Mouse (Mus musculus): ENCODE data around the gene Lpar6. TPM values are rescaled to one million over a fixed set of nuclear protein-coding genes. Genes with fewer than 3 reads are reported as not detected.
A peak's percentile ranks its signal among the peaks of the same experiment; 100 is the strongest.

The Lpar6 gene
- total RNA-seq, 2 experiments from 2014 or later: 1.7 to 1.8 TPM

DNA sequence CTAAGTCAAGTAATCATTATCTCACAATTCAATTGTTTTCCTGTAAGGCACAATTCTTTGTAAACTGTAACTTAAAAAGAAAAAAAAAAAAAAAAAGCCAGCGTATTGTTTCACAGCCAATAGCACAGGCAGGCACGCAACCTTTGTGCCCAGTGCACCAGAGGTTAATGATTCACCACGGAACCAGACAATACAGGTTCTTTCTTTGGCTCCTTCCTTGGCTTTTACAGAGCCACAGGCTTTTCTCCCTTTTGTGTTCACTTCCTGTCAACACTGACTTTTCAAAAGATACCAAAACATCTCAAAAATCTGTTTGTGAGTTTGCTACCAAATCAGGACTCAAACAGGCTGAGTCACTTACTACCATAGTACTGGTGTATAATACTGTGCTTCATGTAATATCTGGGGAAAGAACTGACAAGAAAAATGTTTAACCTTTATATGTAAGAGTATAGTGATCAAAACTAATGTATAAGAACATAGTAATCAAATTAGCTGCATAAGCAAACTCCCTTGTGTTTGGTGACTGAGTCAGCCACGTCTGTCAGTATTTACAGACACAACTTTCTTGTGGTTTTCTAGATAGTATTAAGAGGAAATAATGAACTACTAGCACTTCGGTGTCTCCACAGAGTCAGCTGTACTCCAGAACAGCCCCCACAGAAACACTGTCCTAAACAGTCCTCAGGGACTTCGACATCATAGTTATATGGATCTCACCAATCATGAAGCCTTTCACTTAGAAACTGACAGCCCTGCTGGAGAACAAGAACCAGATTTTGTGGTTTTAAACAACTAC is 16.0 kb downstream of the Lpar6 start:
- intact Hi-C loops (cut with DNase I): no loop called here
- no peak for DNase-seq (ENCODE audit: low spot score in 2 of 2)

- no peak for DNase-seq (ENCODE audit: low spot score in 2 of 2)
- intact Hi-C loops (cut with DNase I): no loop called here
Observed at GRCm38 (mm10) chr14:73254412-73254811, 16.7 kb downstream of the Lpar6 start.

GRCm38 (mm10) chr14:73255426-73255970 is 17.8 kb downstream of the Lpar6 start:
- intact Hi-C loops (cut with DNase I): no loop called here
- no peak for DNase-seq (ENCODE audit: low spot score in 2 of 2)

- DNase-seq (ENCODE audit: low spot score in 2 of 2): no peak
- intact Hi-C loops (cut with DNase I): no loop called here
Observed at GRCm38 (mm10) chr14:73257348-73257747, 19.7 kb downstream of the Lpar6 start.

- DNase-seq (ENCODE audit: low spot score in 2 of 2): no peak
- intact Hi-C loops (cut with DNase I): no loop called here
Observed at GRCm38 (mm10) chr14:73258181-73258580, 20.5 kb downstream of the Lpar6 start.

DNA sequence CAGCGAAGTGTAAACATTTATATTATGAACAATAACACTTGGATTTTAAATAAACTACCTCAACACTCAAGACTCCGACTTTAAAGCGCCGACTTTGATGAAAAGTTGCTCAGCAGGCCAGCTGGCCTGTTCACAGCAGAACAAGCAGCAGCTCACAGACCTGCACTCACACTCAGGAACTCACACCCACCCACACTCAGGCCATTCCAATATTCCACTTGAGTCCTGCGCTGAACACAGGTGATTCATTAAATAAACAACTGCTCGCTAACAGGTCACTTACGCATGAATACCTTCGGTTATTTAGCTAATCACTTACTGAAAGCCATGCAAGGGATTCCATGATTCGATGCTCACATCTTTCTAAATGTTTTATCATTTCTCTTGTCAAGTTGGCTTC is 24.5 kb downstream of the Lpar6 start:
- DNase-seq (ENCODE audit: low spot score in 2 of 2): no peak
- intact Hi-C loops (cut with DNase I): no loop called here

- no peak for DNase-seq (ENCODE audit: low spot score in 2 of 2)
- intact Hi-C loops (cut with DNase I): no loop called here
Observed at GRCm38 (mm10) chr14:73266166-73266565, 28.5 kb downstream of the Lpar6 start.

- DNase-seq (ENCODE audit: low spot score in 2 of 2): peak in 1 of 2 experiments; percentile 18
- intact Hi-C loops (cut with DNase I): no loop called here
Observed at GRCm38 (mm10) chr14:73271807-73272206, 34.1 kb downstream of the Lpar6 start.

GRCm38 (mm10) chr14:73279096-73279495 is 41.4 kb downstream of the Lpar6 start:
- no peak for DNase-seq (ENCODE audit: low spot score in 2 of 2)
- intact Hi-C loops (cut with DNase I): no loop called here

DNA sequence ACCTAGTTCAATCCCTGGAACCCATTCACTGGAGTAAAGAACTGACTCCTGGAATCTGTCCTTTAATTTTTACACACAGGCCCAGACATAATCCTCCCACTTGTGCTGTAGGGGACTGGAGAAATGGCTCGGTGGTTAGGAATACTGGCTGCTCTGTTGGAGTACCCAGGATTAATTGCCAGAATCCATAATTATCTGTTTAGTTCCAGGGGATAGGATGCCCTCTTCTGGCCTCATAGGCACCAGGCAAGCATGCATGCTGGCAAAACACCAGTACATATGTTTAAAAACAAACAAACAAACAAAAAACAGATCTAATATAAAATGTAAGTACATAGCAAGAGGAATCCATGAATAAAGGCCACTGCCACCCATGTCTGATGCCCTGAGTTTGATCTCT is 43.3 kb downstream of the Lpar6 start:
- peak; percentile 9 to 14 for DNase-seq (ENCODE audit: low spot score in 2 of 2)
- intact Hi-C loops (cut with DNase I): no loop called here

DNA sequence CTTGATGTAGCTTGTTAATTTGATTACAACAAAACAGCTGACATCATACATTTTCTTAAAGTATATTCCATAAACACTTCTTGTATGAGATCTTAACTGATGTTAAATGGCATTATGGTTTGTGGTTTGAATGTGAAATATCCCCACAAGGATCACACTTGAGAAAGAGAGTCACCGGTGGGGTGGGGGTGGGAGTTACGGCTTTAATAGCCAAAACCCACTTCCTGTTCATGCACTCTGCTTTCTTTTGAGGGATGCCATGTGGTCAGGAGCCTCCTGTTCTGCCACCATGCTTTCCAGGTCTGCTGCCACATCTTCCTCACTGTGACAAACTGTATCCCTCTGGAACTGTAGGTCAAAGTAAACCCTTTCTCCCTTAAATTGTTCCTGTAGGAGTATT is 52.2 kb downstream of the Lpar6 start:
- intact Hi-C loops (cut with DNase I): no loop called here
- DNase-seq (ENCODE audit: low spot score in 2 of 2): no peak

GRCm38 (mm10) chr14:73292434-73292833 is 54.7 kb downstream of the Lpar6 start:
- intact Hi-C loops (cut with DNase I): no loop called here
- no peak for DNase-seq (ENCODE audit: low spot score in 2 of 2)

Small RNA genes within 50 kb of the gene (microRNA-seq; reads per million reads assigned to microRNA genes)
- 0 reads per million in 2 experiments for gene Mir687

Other genes starting within 250 kb of the Lpar6 start
- gene Cysltr2, start 188.8 kb upstream of the Lpar6 start, total RNA-seq (2021): 1 to 10 TPM; 1.8 to 2.6 TPM
- gene Rcbtb2, start 114.9 kb upstream of the Lpar6 start, total RNA-seq (2021): 10 to 100 TPM; 20.5 to 22.8 TPM
- gene Rb1, start 87.9 kb downstream of the Lpar6 start, total RNA-seq (2021): 10 to 100 TPM; 32.4 to 33.0 TPM
- 100 to 1,000 TPM; 732 to 742 TPM for gene Itm2b, start 147.4 kb downstream of the Lpar6 start, total RNA-seq (2021)